Mouse (Mus musculus): ENCODE data around the gene Gm13279. TPM values are rescaled to one million over a fixed set of nuclear protein-coding genes. Genes with fewer than 3 reads are reported as not detected.

Gm13279 gene
- polyA plus RNA-seq, 1 experiment from 2014 or later = not detected

Other genes with a start within 250 kb of the Gm13279 start
- gene Ifna15, start 239.2 kb upstream of the Gm13279 start, polyA plus RNA-seq (2016; fragmentation: Nextera tagmentation; extraction: Ambion mirVana) = not detected in 2 replicates
- gene Ifna14, start 225.6 kb upstream of the Gm13279 start, polyA plus RNA-seq (2016; fragmentation: Nextera tagmentation; extraction: Ambion mirVana) = not detected in 2 replicates
- gene Ifna9, start 205.0 kb upstream of the Gm13279 start, polyA plus RNA-seq (2016; fragmentation: Nextera tagmentation; extraction: Ambion mirVana) = not detected in 2 replicates
- not detected in 2 replicates for gene Ifna12, start 194.0 kb upstream of the Gm13279 start, polyA plus RNA-seq (2016; fragmentation: Nextera tagmentation; extraction: Ambion mirVana)
- not detected in 2 replicates for gene C87499, start 163.0 kb upstream of the Gm13279 start, polyA plus RNA-seq (2016; fragmentation: Nextera tagmentation; extraction: Ambion mirVana)
- not detected in 2 replicates for gene Ifna13, start 152.9 kb upstream of the Gm13279 start, polyA plus RNA-seq (2016; fragmentation: Nextera tagmentation; extraction: Ambion mirVana)
- not detected in 2 replicates for gene Ifna16, start 120.5 kb upstream of the Gm13279 start, polyA plus RNA-seq (2016; fragmentation: Nextera tagmentation; extraction: Ambion mirVana)
- not detected in 2 replicates for gene Ifna2, start 113.5 kb upstream of the Gm13279 start, polyA plus RNA-seq (2016; fragmentation: Nextera tagmentation; extraction: Ambion mirVana)
- not detected in 2 replicates for gene Ifnab, start 106.0 kb upstream of the Gm13279 start, polyA plus RNA-seq (2016; fragmentation: Nextera tagmentation; extraction: Ambion mirVana)
- 1.6 and 2.4 TPM in 2 replicates for gene Gm26566, start 75.6 kb upstream of the Gm13279 start, polyA plus RNA-seq (2016; fragmentation: Nextera tagmentation; extraction: Ambion mirVana)
- gene Klhl9, start 74.9 kb upstream of the Gm13279 start, polyA plus RNA-seq (2016; fragmentation: Nextera tagmentation; extraction: Ambion mirVana) = 142 and 149 TPM in 2 replicates
- gene Gm13271, start 42.5 kb upstream of the Gm13279 start, polyA plus RNA-seq (2016; fragmentation: Nextera tagmentation; extraction: Ambion mirVana) = not detected in 2 replicates
- gene Gm13283, start 37.3 kb upstream of the Gm13279 start, polyA plus RNA-seq (2016; fragmentation: Nextera tagmentation; extraction: Ambion mirVana) = 0.15 and 0.18 TPM in 2 replicates
- 0.55 TPM in 1 of 2 replicates, not detected in the other for gene Gm13290, start 23.6 kb upstream of the Gm13279 start, polyA plus RNA-seq (2016; fragmentation: Nextera tagmentation; extraction: Ambion mirVana)
- not detected in 2 replicates for gene Gm13289, start 20.5 kb upstream of the Gm13279 start, polyA plus RNA-seq (2016; fragmentation: Nextera tagmentation; extraction: Ambion mirVana)
- not detected in 2 replicates for gene Gm13272, start 17.5 kb upstream of the Gm13279 start, polyA plus RNA-seq (2016; fragmentation: Nextera tagmentation; extraction: Ambion mirVana)
- not detected in 2 replicates for gene Ifnz, start 15.3 kb upstream of the Gm13279 start, polyA plus RNA-seq (2016; fragmentation: Nextera tagmentation; extraction: Ambion mirVana)
- gene Gm13276, start 11.7 kb upstream of the Gm13279 start, polyA plus RNA-seq (2016; fragmentation: Nextera tagmentation; extraction: Ambion mirVana) = not detected in 2 replicates
- gene Gm13277, start 8.8 kb upstream of the Gm13279 start, polyA plus RNA-seq (2016; fragmentation: Nextera tagmentation; extraction: Ambion mirVana) = not detected in 2 replicates
- not detected in 2 replicates for gene Gm13278, start 5.8 kb upstream of the Gm13279 start, polyA plus RNA-seq (2016; fragmentation: Nextera tagmentation; extraction: Ambion mirVana)
- gene Gm13275, start 2.9 kb upstream of the Gm13279 start, polyA plus RNA-seq (2016; fragmentation: Nextera tagmentation; extraction: Ambion mirVana) = not detected in 2 replicates
- gene Gm13285, start 2.3 kb downstream of the Gm13279 start, polyA plus RNA-seq (2016; fragmentation: Nextera tagmentation; extraction: Ambion mirVana) = 0.29 TPM in 1 of 2 replicates, not detected in the other
- gene Gm13287, start 5.9 kb downstream of the Gm13279 start, polyA plus RNA-seq (2016; fragmentation: Nextera tagmentation; extraction: Ambion mirVana) = not detected in 2 replicates
- 0.15 TPM in 1 of 2 replicates, not detected in the other for gene Gm13288, start 8.1 kb downstream of the Gm13279 start, polyA plus RNA-seq (2016; fragmentation: Nextera tagmentation; extraction: Ambion mirVana)
- not detected in 2 replicates for gene Ifna7, start 18.8 kb downstream of the Gm13279 start, polyA plus RNA-seq (2016; fragmentation: Nextera tagmentation; extraction: Ambion mirVana)
- gene Ifna11, start 22.6 kb downstream of the Gm13279 start, polyA plus RNA-seq (2016; fragmentation: Nextera tagmentation; extraction: Ambion mirVana) = not detected in 2 replicates
- not detected in 2 replicates for gene Ifna6, start 30.0 kb downstream of the Gm13279 start, polyA plus RNA-seq (2016; fragmentation: Nextera tagmentation; extraction: Ambion mirVana)
- gene Ifna5, start 38.1 kb downstream of the Gm13279 start, polyA plus RNA-seq (2016; fragmentation: Nextera tagmentation; extraction: Ambion mirVana) = not detected in 2 replicates
- not detected in 2 replicates for gene Ifna4, start 44.5 kb downstream of the Gm13279 start, polyA plus RNA-seq (2016; fragmentation: Nextera tagmentation; extraction: Ambion mirVana)
- gene Ifna1, start 52.7 kb downstream of the Gm13279 start, polyA plus RNA-seq (2016; fragmentation: Nextera tagmentation; extraction: Ambion mirVana) = not detected in 2 replicates
- not detected in 2 replicates for gene Ifne, start 82.8 kb downstream of the Gm13279 start, polyA plus RNA-seq (2016; fragmentation: Nextera tagmentation; extraction: Ambion mirVana)